Mouse (Mus musculus): Measurements from ENCODE around the gene Rnf157.
A peak's percentile ranks its signal among the peaks of the same experiment; 100 is the strongest.

The Rnf157 gene

DNA sequence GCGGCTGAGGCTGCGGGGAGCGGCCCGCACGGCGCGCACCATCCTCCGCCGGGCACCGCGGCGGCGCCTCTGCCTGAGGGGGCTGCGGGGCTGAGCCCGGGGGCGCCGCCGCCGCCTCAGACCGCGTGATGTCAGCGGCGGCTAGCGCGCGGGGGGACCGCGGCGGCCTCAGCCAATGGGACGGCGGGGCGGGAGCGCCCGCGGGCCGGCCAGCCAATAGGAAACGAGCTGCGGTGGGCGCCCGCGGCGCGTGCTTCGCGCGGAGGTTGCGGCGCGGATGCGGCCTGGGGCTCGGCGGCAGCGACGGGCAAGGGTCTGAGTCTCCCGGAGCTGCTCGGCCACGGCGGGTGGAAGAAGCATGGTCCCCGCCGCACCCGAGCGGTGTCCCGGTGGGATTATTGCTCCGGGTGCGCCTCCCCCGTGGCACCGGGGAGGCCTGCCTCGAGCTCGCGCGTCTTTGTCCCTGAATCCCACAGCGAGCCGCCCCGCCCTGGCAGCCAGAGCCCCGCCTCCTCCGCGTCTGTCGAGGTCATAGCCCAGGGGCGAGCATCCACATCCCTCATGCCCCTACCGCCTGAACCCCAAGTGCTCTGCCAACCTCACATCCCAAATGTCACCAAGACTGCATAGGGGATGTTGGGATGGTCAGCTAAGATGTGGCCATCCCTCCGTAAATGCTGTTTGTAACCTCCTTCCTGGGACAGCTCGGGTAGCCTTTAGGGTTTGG is at the start of gene Rnf157:
TSS of gene Rnf157 (minus strand) at position 129 of the 727 bp plus-strand sequence.
- peak; percentile 92 for DNase-seq (ENCODE audit: low read depth, low spot score)

DNA sequence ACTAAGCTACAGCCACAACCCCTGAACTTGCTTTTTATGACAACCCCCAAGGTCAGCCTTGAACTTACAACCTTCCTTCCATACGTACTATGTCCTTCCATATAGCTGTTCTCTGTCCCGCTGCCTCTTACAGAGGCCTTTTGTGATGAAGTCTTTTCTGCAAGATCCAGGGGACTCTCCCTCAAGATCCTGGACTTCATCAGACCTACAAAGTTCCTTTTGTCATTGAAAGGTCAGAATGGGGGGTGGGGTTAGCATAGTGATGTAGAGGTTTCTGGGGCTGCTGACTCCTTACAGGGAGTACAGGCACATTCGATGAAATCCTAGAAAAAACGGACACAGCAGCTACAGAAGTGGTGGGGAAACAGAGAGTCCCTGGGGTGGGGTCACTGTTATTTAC is 47.0 kb upstream of the Rnf157 start:
- DNase-seq (ENCODE audit: low read depth, low spot score) = no peak

DNA sequence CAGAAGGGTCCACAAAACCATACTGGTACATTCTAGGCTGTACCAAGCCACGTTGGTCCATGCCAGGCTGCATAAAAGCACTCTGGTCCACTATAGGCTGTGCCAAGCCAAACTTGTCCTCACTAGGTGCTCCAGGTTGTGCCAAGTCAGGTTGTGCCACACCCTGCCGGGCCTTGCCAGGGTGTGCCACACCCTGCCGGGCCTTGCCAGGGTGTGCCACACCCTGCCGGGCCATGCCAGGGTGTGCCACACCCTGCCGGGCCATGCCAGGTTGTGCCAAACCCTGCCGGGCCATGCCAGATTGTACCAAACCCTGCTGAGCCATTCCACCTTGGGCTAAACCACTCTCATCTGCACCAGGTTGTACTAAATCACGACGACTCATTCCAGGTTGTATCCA is 43.4 kb upstream of the Rnf157 start:
- DNase-seq (ENCODE audit: low read depth, low spot score) = no peak

DNA sequence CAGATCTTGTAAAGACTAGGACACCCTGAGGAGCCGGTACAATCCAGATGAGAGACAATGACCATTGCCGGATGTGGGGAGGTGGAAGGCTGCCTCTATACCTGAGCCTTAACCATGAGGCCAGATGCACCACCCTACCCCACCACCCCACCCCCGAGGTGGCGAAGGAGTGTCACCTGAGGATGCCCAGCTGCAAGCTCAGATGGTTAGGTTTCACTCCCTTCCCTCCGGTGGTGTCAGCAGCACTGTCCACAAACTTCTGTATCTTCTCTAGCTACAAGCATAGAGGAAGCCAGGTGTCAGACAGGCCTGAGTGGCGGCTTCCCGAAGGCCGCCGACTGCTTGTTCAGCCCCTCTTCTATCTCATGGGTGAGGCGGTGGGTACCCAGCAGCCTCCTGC is 41.1 kb upstream of the Rnf157 start:
- no peak for DNase-seq (ENCODE audit: low read depth, low spot score)

DNA sequence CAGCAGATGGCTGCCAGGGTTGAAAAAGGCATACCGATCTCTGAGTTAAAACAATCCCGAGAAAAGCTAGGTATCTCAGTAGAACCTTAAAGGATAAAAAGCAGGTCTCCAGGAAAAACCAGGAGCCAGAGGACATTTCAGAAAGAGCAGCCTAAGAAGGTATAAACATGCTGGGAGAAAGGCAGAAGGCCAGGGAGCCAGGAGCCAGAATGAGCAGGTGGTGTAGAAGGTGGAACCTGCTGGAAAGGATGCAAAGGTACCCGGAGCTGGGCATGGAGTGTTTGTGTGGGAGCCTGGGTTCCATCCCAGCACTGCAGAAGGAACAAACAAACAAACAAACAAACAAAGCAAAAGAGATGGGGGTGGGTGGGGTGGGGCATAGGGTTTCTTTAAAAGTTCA is 36.5 kb upstream of the Rnf157 start:
- DNase-seq (ENCODE audit: low read depth, low spot score) = no peak

DNA sequence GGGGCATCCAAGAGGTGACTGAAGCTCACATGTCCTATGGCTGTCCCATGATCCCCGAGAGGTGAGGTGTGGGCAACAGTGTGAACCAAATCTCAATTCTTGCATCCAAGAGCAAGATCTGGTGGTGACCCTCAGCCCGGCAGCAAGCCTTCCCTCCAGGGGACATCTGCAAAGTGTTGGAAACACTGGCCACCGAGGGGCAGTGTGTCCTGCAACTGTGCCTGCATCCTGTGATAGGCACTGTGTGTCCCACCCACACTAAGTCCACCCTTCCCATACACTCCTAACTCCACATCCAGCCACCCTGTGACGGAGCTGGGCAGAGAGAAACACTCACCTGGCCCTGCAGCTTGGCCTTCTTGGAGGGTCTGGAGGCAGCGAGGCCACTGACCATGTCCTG is 35.0 kb upstream of the Rnf157 start:
- DNase-seq (ENCODE audit: low read depth, low spot score) = no peak

DNA sequence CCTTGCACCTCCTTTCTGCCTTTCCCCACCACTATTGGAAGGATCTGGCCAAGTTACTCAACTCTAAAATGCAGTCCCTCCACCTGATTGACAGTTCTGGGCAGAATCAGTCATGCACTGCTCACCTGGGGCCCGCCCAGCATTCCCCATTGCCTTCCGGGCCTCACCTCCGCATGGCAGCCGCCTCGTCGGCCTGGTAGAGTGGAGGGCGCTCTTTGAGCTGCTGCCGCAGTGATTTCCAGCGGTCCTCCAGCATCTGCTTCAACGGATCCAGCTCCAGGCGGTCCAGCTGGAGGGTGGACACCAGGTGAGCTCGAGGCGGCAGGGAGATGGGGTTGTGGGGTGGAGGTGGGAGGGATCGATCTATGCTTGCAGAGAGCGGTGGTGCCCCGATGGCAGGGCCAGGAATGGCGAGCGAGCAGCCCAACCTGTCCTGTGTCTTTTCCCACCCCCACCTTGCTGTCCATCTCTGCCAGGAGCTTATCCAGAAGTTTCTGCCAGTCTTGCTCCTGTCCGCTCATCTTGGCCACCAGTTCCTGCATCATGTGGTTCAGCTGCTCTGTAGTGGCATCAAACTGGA is 33.6 kb upstream of the Rnf157 start:
- no peak for DNase-seq (ENCODE audit: low read depth, low spot score)

DNA sequence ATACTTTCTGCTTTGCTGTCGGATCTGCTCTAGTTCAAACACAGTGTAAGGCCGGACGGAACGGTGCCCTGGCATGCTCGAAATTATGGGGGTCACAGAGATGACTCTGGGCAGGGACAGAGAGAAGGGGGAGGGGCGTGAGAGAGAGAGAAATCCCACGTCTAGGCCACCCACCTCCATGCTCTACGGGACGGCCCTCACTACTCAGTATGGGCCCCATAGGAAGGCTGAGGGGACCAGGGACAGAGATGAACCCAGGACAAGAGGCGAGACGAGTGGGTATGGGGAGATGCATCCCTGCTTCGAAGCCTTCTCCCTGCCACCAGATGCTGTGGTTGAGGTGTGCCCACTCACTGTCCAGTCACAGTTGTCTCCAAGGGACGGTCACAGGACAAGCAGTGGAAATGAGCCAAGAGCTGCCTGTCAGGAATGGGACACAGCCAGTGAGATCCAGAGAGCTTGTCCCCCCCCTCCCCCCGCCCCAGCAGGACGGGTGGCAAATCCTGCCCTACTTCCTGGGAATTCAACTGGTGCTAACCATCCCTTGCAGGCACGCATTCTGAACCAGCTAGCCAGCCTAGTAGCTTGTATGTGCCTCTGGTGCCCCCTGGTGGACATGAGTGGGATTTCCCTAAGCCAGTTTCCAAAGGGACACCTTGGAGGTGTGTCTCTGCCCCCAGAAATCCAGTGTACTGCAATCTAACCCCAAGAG is 32.9 kb upstream of the Rnf157 start:
- peak; percentile 96 for DNase-seq (ENCODE audit: low read depth, low spot score)

DNA sequence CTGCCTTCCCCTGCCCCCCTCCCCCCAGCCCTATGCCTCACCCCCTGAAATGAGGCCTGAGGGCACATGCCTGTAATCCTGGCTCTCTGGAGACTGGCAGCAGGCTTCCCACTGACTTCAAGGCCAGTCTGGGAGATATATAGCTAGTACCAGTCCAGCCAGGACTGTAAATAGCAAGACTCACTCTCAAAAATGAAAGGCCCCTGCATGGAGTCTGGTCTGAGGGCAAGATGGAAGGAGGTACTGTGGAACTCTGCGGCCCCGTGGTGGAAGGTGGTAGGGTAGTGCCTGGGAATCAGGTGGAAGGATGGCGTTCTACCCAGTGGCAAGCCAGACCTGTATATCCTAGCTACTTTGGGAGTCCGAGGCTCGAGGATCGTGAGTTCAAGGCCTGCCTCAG is 31.1 kb upstream of the Rnf157 start:
- DNase-seq (ENCODE audit: low read depth, low spot score) = no peak

DNA sequence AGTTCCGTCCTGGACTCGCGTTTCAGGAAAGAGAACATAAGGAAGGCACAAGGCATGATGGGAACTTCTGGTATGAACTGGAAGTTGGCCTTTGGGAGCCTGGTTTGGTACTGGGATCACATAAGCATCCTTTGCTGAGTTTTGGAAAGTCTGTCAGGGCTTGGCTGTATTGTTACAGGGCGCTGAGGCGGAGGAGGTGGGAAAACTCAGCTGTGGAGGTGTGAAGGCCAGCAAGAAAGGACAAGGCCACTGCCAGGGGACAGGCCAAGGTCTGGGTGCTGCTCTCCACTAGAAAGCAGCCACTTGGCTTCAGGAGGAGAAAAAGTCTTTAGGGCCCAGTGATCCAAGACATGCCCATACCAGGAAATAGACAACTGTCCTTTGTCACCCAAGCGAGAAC is 30.5 kb upstream of the Rnf157 start:
- DNase-seq (ENCODE audit: low read depth, low spot score) = no peak

DNA sequence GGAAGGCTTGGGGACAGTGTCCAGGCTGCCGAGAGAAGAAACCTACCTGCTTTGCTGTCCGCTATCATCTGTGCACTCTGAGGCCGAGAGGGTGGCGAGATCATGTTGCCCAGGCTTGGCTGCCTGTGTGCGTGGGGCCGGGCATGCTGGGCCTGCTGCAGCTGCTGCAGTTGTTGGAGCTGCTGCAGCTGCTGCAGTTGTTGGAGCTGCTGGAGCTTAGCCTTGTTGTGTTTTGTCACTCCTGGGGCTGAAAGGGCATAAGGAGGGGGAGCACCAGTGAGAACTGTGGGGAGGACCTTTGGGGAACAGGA is 30.0 kb upstream of the Rnf157 start:
- DNase-seq (ENCODE audit: low read depth, low spot score) = no peak

DNA sequence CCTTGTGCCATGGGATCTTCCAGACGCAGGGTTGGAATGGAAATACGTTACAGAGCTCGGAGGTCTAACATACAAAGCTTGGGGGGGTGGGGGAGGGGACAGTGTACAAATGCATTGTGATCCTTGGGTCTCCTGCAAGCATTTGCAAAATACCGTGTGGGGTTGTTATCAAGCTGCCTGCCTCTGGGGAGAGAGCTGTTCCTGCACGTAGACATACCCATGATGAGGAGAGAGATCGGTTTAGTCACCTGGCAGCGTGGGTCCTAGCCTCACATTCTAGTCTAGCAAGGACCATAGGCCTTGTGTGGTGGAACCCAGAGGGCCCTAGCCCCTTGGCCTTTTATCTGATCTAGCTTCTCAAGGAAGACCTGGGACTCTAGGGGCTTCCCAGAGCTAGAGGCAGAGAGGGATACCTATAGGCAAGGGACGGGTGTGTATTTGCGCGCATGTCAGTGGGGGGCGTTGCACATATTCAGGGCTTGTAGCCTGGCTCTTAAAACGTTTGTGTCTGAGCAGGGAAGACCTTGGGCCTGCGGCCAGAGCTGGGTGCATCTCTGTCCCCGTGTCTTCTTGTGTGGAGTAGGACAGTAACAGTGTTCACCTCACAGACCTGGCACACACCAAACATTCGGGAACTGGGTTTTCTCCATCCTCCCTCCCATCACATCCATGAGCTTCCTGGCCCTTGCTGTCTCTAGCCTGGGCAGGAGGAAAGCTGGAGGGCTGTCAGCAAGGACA is 29.5 kb upstream of the Rnf157 start:
- no peak for DNase-seq (ENCODE audit: low read depth, low spot score)

DNA sequence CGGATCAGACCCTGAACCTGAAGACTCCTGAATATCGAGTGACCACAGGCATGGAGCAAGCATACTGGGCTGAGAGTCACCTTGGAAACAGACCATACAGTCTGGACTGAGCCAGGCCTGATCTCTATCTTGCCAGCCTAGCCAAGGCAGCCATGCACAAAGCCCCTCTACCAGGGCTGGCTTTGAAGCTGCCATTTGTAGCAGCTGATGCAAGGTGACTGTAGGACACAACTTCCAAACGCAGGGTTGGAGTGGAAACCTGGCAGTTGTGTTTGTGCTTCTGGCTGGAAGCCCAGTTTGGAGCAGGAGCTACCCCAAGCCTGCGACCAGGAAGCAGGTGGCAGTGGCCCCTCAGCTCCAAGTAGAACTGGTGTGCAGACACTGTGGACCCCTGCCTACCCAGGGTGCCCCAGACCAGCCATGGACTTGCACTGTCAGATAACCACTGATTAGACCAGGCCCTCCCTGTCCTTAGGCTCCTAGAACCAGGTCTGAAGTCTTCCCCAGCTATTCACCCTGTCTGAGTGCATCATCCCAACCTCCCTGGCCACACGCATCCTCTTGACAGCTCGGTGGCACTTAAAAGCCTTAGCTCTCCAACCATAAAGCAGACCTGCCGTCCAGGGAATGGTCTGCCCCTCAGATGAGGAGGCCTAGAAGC is 27.7 kb upstream of the Rnf157 start:
- DNase-seq (ENCODE audit: low read depth, low spot score) = no peak

DNA sequence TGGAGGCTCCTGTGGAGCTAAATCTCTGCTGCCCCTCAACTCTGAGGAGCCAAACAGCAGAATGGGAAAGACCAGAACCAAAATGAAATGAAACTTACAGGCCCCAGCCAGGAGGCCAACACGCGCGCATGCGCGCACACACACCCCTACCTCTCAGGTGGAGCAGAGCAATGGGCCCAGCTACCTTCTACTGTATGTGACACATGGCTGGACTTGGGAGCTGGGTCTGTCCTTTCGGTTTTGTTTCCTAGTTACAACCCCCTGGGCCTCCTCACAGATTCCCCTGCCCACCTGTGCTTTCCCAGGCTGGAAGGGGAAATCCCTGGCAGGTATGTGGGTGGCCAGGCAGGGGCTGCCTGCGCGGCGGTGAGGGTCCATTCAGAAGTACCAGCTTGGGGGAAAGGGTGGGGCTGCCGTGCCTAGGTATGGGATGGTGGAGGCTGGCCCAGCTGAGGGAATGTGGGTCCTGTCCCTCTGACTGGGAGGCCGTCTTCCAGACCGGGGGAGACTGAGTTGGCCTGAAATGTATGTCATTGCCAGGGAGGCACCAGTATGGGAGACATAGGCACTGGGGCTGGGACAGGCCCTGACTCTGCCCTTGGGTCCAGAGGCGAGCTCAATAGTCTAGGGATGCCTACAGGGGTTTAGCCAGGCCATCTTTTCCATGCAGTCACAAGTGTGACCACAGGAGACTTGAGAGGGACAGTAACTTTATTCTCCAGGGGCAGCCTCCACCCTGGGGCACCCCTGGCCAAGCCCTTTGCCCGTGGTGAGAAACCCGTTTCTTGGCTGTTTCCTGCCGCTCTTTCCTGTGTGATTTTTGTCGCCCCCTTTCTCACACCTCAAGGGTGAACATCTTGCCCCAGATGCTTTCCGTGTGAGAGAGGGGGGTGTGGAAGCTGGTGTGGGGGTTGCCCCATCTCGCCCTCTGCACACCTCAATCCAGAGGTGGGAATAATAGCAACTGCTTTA is 26.7 kb upstream of the Rnf157 start:
- no peak for DNase-seq (ENCODE audit: low read depth, low spot score)

DNA sequence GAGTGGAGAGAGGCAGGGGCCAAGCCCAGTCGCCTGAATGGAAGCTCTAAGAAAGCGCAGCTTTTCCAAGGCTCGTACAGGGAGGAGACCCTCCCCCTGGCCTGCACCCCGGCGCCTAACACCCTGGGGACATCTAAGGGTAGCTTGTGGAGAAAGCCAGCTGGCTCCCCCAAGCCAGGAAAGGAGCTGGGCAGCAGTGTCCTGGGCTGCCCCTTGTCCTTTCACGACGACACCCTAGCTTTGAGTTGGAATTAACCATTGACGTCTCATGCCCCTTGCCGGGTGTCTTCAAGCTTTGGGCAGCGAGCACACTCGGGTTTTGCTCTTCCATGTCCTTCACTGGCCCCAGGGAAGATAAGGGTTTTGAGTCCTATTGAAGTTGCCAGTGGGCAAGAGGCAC is 24.7 kb upstream of the Rnf157 start:
- no peak for DNase-seq (ENCODE audit: low read depth, low spot score)

DNA sequence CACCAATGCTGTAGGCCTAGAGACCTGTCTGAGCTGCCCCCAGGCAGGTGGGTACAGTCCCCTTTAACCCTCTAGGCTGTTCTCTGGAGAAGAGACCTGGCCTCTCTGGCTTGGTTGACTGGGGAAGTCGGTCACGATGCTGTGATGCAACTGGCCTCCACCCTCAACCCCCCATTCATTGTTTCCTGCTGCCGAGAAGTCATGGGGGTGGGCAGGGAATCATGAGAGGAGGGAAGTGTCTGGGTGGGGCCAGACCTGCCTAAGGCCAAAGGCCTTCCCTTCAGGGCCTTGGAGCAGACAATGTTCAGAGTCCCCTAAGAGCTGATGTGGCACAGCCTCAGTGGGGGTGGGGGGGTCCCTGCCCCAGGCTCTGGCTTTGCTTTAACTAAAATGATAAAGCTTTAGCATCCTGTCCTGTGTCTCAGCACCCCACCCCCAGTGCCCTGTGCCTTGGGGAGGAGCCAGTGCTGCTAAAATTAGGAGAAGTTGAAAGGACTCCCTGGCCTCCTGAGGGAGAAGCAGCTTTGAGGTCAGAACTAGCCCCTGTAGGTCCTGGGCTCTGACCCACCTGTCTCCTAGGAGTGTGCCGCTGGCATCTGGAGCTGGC is 24.0 kb upstream of the Rnf157 start:
- no peak for DNase-seq (ENCODE audit: low read depth, low spot score)

DNA sequence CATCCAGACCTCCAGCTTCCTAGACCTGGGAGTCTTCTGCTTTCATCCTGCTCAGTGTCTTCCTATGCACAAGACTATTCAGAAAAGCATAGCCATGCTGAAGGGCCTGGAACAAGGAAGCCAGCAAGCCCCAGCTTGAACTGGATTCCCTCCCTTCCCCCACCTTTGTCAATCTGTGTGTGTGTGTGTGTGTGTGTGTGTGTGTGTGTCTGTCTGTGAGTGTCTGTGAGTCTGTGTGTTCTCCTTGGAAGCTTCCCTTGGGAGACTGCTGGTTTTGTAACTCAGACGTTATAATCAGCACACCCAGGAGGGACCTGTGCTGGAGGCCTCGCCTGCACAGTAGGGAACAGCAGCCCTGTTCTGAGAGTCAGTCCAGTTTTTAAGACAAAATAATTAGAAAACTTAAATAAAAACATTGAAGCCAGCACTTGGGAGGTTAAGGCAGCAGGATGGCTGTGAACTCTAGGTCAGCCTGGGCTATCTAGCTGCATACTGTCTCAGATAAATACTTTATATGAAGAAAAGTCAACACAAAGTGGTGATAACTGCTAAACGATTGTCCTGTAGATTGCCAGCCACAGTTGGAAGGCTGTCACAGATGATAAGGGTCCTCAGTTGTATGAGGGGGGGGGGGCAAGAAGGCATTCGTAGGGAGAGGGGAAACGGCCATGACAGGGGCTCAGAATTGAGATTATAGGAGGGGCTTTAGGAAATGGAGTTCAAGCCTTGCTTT is 23.3 kb upstream of the Rnf157 start:
- no peak for DNase-seq (ENCODE audit: low read depth, low spot score)

DNA sequence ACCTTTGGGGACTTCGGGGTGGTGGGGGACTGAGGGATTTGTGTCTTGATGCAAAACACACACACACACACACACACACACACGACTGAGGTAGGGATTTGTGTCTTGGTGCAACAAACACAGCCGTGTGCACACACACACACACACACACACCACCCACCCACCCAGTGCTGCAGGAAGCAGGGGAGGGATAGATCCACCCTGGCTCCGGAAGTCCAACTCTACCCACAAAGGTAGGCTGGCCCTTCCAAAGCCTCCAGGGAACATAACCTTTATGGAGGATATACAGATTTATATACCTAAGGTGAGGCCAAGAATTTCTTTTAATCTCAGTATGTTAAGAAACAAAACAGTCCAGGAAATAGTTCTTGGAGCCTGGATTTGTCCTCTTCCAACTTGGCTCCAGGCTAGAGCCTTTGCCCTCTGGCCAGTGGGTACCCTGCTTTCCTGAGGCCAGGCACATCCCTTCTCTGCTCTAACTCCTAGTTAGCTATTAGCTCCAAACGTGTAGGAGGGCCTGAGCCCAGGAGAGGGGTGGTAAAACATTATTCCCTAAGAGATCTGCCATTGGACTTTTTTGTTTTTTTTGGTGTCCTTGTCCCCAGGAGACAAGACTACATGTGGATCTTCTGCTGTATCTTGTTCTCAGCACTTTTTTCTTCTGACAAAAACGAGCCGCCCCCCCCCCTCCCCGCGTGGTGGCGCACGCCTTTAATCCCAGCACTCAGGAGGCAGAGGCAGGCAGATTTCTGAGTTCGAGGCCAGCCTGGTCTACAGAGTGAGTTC is 22.3 kb upstream of the Rnf157 start:
- DNase-seq (ENCODE audit: low read depth, low spot score) = peak; percentile 54
